Mouse (Mus musculus): ENCODE measurements around the gene Slc48a1. TPM values are rescaled to one million over a fixed set of nuclear protein-coding genes. Genes with fewer than 3 reads are reported as not detected.
A peak's percentile ranks its signal among the peaks of the same experiment; 100 is the strongest.

Gene Slc48a1
- polyA plus RNA-seq, 1 experiment from 2014 or later, result 24.3 TPM

DNA sequence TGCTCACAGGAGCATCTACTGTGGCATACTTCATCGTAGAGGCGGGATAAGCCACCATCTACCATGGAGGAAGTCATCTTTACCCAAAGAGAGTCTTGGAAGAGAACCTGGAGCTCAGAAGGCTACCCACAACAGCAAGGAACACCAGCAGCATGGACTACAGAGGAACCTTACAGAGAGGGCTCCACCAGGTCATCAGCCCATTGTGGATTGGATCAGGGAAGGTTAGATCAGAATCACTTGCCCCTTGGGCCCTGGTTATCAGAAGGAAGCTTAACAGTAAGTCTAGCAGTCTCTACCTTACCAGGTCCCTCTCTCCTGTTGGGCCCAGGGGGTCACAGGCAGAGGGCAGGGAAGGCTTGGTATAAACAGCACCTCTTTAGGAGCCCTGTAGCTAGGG is 60.7 kb downstream of the Slc48a1 start:
- Histone ChIP-seq H3K4me2 (replicated peaks; ENCODE audit: low read depth) (no peak overlapping the region), H3K9ac (ENCODE audit: low read depth, low read length) (no peak overlapping the region), H3K27me3 (replicated peaks; ENCODE audit: control insufficient read depth, insufficient read depth, low read length) (no peaks in the 10 kb centered on the region), H3K36me3 (ENCODE audit: control insufficient read depth, insufficient read depth) (no peaks in the 10 kb centered on the region), H3K4me1 (replicated peaks; ENCODE audit: control insufficient read depth, insufficient read depth, low read length) (no peaks in the 10 kb centered on the region; the same call in 1 of the 2 replicates), H3K4me3 (ENCODE audit: low read depth, low read length) (no peak overlapping the region), H3K27ac (ENCODE audit: low read depth, low read length) (no peak overlapping the region), H3K9me3 (ENCODE audit: control insufficient read depth) (no peaks in the 10 kb centered on the region)
- ATAC-seq, result no peak
- no peak for TF ChIP-seq CTCF (IDR thresholded peaks at IDR 0.05; ENCODE audit: low read depth)
- 95% methylated on average over 2 of the region's 2 CpGs for WGBS

GRCm38 (mm10) chr15:97839473-97839872 is 61.2 kb downstream of the Slc48a1 start:
- ATAC-seq, result no peak
- H3K4me2 ChIP-seq (replicated peaks; ENCODE audit: low read depth), result no peak overlapping the region
- H3K4me3 ChIP-seq (ENCODE audit: low read depth, low read length), result no peak overlapping the region
- H3K4me1 ChIP-seq (replicated peaks; ENCODE audit: control insufficient read depth, insufficient read depth, low read length), result no peaks in the 10 kb centered on the region; the same call in 1 of the 2 replicates
- TF ChIP-seq CTCF (IDR thresholded peaks at IDR 0.05; ENCODE audit: low read depth), result no peak
- no peaks in the 10 kb centered on the region for H3K36me3 ChIP-seq (ENCODE audit: control insufficient read depth, insufficient read depth)
- peak overlapping the region; percentile 5; the same call in 1 of the 2 replicates for H3K27ac ChIP-seq (ENCODE audit: low read depth, low read length)
- 83% methylated on average over 4 of the region's 4 CpGs for WGBS
- no peak overlapping the region for H3K9ac ChIP-seq (ENCODE audit: low read depth, low read length)
- no peaks in the 10 kb centered on the region for H3K9me3 ChIP-seq (ENCODE audit: control insufficient read depth)
- H3K27me3 ChIP-seq (replicated peaks; ENCODE audit: control insufficient read depth, insufficient read depth, low read length), result no peaks in the 10 kb centered on the region

DNA sequence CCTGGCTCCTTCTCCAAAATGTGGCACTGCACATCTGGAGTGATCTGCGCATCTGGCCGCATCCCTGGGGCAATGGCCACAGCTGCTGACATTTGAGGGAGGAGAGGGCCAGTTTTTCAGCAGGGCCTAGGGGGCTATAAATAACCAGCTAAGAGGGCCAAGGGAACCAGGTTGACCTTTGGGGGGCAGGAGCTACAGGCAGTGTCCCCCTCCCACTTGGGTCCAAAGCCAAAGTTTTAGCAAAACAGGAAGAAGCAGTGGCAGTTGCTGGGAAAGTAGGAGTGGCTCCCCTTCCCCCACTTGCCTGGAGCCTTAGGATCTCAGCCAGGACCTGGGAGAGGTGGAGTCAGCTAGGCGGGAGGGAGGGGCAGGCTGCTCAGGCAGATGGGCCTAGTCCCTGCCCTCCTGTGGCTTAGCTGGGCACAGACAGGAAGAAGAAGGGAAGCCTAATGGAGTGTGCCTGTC is 61.7 kb downstream of the Slc48a1 start:
- peak; percentile 63; the same call in 1 of the 2 replicates for ATAC-seq
- Histone ChIP-seq H3K9ac (ENCODE audit: low read depth, low read length) (no peak overlapping the region), H3K9me3 (ENCODE audit: control insufficient read depth) (no peaks in the 10 kb centered on the region), H3K36me3 (ENCODE audit: control insufficient read depth, insufficient read depth) (no peaks in the 10 kb centered on the region), H3K4me2 (replicated peaks; ENCODE audit: low read depth) (no peak overlapping the region), H3K4me3 (ENCODE audit: low read depth, low read length) (no peak overlapping the region), H3K4me1 (replicated peaks; ENCODE audit: control insufficient read depth, insufficient read depth, low read length) (no peaks in the 10 kb centered on the region; the same call in 1 of the 2 replicates), H3K27me3 (replicated peaks; ENCODE audit: control insufficient read depth, insufficient read depth, low read length) (no peaks in the 10 kb centered on the region), H3K27ac (ENCODE audit: low read depth, low read length) (0 out of 2 replicates have a peak overlapping the region, but pooled peaks have one; percentile 5)
- peak; percentile 56 for TF ChIP-seq CTCF (IDR thresholded peaks at IDR 0.05; ENCODE audit: low read depth)
- WGBS, result 39% methylated on average over 3 of the region's 3 CpGs

DNA sequence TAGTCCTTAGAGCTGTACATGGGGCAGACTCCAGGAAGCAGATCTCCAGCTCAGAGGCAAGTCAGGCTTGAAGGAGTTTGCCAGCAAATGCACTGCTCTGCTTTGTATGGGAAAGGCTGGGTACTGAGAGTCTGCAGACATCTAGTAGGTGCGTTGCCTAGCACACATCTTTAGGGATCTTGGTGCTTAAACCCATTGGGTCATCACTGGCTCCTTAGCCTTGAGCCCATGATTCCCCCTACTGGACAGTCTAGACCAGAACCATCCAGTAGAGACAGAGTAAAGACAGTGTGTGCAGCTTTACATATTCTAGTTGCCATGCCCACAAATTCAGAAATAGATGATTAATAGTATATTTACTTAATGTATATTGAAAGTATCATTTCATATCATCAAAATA is 62.5 kb downstream of the Slc48a1 start:
- H3K4me2 ChIP-seq (replicated peaks; ENCODE audit: low read depth), result no peak overlapping the region
- no peak for ATAC-seq
- no peak overlapping the region for H3K4me3 ChIP-seq (ENCODE audit: low read depth, low read length)
- H3K9me3 ChIP-seq (ENCODE audit: control insufficient read depth), result no peaks in the 10 kb centered on the region
- no peaks in the 10 kb centered on the region for H3K36me3 ChIP-seq (ENCODE audit: control insufficient read depth, insufficient read depth)
- peak; percentile 67 for TF ChIP-seq CTCF (IDR thresholded peaks at IDR 0.05; ENCODE audit: low read depth)
- no peaks in the 10 kb centered on the region; the same call in 1 of the 2 replicates for H3K4me1 ChIP-seq (replicated peaks; ENCODE audit: control insufficient read depth, insufficient read depth, low read length)
- no peak overlapping the region for H3K27ac ChIP-seq (ENCODE audit: low read depth, low read length)
- H3K27me3 ChIP-seq (replicated peaks; ENCODE audit: control insufficient read depth, insufficient read depth, low read length), result no peaks in the 10 kb centered on the region
- H3K9ac ChIP-seq (ENCODE audit: low read depth, low read length), result no peak overlapping the region
- WGBS, result 88% methylated on average over 1 of the region's 1 CpGs

- TF ChIP-seq CTCF (IDR thresholded peaks at IDR 0.05; ENCODE audit: low read depth), result no peak
- H3K9me3 ChIP-seq (ENCODE audit: control insufficient read depth), result no peaks in the 10 kb centered on the region
- no peak overlapping the region for H3K4me2 ChIP-seq (replicated peaks; ENCODE audit: low read depth)
- H3K27ac ChIP-seq (ENCODE audit: low read depth, low read length), result no peak overlapping the region
- no peaks in the 10 kb centered on the region; the same call in 1 of the 2 replicates for H3K4me1 ChIP-seq (replicated peaks; ENCODE audit: control insufficient read depth, insufficient read depth, low read length)
- 90% methylated on average over 6 of the region's 6 CpGs for WGBS
- no peak for ATAC-seq
- no peak overlapping the region for H3K9ac ChIP-seq (ENCODE audit: low read depth, low read length)
- H3K4me3 ChIP-seq (ENCODE audit: low read depth, low read length), result no peak overlapping the region
- no peaks in the 10 kb centered on the region for H3K36me3 ChIP-seq (ENCODE audit: control insufficient read depth, insufficient read depth)
- no peaks in the 10 kb centered on the region for H3K27me3 ChIP-seq (replicated peaks; ENCODE audit: control insufficient read depth, insufficient read depth, low read length)
Observed at GRCm38 (mm10) chr15:97841383-97841782, 63.1 kb downstream of the Slc48a1 start.

DNA sequence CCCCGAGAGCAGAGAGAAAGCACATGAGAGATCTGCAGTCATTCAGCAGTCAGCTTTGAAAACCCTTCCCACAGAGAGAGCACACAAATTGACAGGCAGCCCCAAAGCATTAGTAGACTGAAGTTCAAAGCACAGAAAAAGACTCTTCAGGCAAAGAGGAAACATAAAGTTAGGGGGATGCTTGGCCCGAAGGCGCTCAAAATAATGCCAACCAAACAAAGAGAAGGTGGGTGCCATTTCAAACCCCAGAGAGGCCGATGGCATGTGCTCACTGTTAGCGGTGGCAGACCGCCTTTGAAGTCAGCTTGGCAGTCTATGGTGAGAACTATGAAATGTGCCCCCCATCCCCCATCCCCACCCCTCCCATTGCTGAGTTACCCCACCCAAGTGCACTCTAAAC is 63.7 kb downstream of the Slc48a1 start:
- 93% methylated on average over 6 of the region's 6 CpGs for WGBS
- H3K9ac ChIP-seq (ENCODE audit: low read depth, low read length), result no peak overlapping the region
- H3K4me3 ChIP-seq (ENCODE audit: low read depth, low read length), result no peak overlapping the region
- H3K4me1 ChIP-seq (replicated peaks; ENCODE audit: control insufficient read depth, insufficient read depth, low read length), result no peaks in the 10 kb centered on the region; the same call in 1 of the 2 replicates
- H3K27ac ChIP-seq (ENCODE audit: low read depth, low read length), result no peak overlapping the region
- no peaks in the 10 kb centered on the region for H3K27me3 ChIP-seq (replicated peaks; ENCODE audit: control insufficient read depth, insufficient read depth, low read length)
- no peak for TF ChIP-seq CTCF (IDR thresholded peaks at IDR 0.05; ENCODE audit: low read depth)
- H3K4me2 ChIP-seq (replicated peaks; ENCODE audit: low read depth), result no peak overlapping the region
- no peaks in the 10 kb centered on the region for H3K9me3 ChIP-seq (ENCODE audit: control insufficient read depth)
- ATAC-seq, result no peak
- H3K36me3 ChIP-seq (ENCODE audit: control insufficient read depth, insufficient read depth), result no peaks in the 10 kb centered on the region

Other genes starting within 250 kb of the Slc48a1 start
- gene Rpap3, start 72.7 kb upstream of the Slc48a1 start, polyA plus RNA-seq (2015; fragmentation: Nextera tagmentation; extraction: Ambion mirVana), result 11.8 and 12.0 TPM in 2 replicates
- gene Endou, start 47.2 kb upstream of the Slc48a1 start, polyA plus RNA-seq (2015; fragmentation: Nextera tagmentation; extraction: Ambion mirVana), result 0.40 and 0.42 TPM in 2 replicates
- gene Rapgef3, start 10.5 kb upstream of the Slc48a1 start, polyA plus RNA-seq (2015; fragmentation: Nextera tagmentation; extraction: Ambion mirVana), result 2.7 and 3.5 TPM in 2 replicates
- 7.8 and 9.2 TPM in 2 replicates for gene Hdac7, start 66.0 kb downstream of the Slc48a1 start, polyA plus RNA-seq (2015; fragmentation: Nextera tagmentation; extraction: Ambion mirVana)
- 6.5 and 7.0 TPM in 2 replicates for gene Vdr, start 132.1 kb downstream of the Slc48a1 start, polyA plus RNA-seq (2015; fragmentation: Nextera tagmentation; extraction: Ambion mirVana)
- 33.3 and 36.7 TPM in 2 replicates for gene Tmem106c, start 185.7 kb downstream of the Slc48a1 start, polyA plus RNA-seq (2015; fragmentation: Nextera tagmentation; extraction: Ambion mirVana)
- gene Col2a1, start 226.2 kb downstream of the Slc48a1 start, polyA plus RNA-seq (2015; fragmentation: Nextera tagmentation; extraction: Ambion mirVana), result 0.09 TPM in 1 of 2 replicates, not detected in the other

Measured in intestine, postnatal 0 days (tissue).